Mouse (Mus musculus) megakaryocyte, adult 5-6 weeks (primary cell): ENCODE data around the gene Aasdhppt. TPM values are rescaled to one million over a fixed set of nuclear protein-coding genes. Genes with fewer than 3 reads are reported as not detected.

ENCODE experiments used
- ATAC-seq: 2 replicates; pipeline ENCODE4 v1.8.0; 2016; ENCODE audit warnings: mild to moderate bottlenecking, inconsistent platforms; ENCODE audit not compliant: poor library complexity, severe bottlenecking
- total RNA-seq, 2 experiments: library from RNA; stranded (forward) in 1 of 2; stranded (reverse) in 1 of 2; fragments of 153-499, 151-499 nt in 1 of 2; fragments of 221-1000, 200-1000 nt in 1 of 2; gene quantifications; 2 replicates each; pipeline versions ENCODE4 v1.2.3 to v1.2.4; 2015 to 2017

Gene Aasdhppt
- total RNA-seq (2015), result 17.6 and 21.0 TPM in 2 replicates
- 8.3 and 10.1 TPM in 2 replicates for total RNA-seq (2017)

DNA sequence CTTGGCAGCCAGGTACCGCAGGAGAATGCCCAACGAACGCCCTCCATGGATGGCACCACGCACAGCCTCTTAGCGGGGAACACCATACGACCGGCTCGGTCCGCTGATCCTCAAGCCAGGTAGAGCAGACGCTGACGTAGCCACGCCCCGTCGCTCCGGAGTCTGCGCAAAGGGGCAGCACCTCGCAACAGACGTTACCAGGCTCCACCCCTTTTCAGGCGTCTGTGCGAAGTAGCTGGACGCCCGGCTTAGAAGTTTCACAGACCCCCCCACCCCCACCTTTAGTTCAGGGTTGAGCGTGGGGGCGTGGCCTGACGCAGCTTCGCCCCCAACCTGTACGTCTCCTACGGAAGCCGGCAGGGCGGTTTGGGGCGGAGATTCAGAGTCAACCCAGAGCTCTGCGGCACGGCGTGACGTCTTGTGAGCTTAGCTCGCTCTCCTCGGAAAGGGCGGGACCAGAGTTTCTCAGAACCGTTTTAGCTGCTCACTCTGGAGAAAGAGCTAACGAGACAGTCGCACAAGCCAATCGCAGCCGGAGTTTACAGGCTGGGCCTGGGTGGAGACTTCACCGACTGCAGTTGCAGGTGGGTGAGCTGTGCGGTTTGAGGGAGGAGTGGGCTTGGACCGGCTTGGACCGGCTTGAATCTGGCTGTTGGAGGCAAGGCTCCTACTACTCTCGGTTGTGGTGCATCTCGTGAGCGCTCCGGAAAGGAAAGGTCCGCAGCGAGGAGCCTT lies at the start of gene Aasdhppt, which contains the start of gene Kbtbd3:
Gene Aasdhppt, minus strand, starts transcription at position 121 of the 735 bp plus-strand sequence.
Gene Kbtbd3, plus strand, starts transcription at position 483 of the 735 bp plus-strand sequence.
- peak; percentile 78 for ATAC-seq

DNA sequence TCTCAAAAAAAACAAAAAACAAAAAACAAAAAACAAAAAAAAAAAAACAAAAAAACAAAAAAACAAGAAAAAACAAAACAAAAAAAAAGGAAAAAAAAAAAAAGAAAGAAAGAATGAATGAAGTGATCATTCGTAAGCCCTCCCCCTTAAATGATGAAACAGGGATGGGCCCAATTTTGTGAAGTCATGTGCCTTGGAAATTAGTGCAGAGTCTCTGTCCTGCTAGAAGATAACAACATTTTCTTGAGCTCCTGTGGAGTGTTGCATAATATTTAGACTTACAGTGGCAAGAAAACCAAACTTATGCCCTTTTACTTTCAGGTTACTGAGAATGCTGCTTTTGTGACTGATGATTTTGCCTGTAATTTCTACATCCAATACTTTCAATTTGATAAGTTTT lies 43.9 kb upstream of the Aasdhppt start:
- no peak for ATAC-seq

DNA sequence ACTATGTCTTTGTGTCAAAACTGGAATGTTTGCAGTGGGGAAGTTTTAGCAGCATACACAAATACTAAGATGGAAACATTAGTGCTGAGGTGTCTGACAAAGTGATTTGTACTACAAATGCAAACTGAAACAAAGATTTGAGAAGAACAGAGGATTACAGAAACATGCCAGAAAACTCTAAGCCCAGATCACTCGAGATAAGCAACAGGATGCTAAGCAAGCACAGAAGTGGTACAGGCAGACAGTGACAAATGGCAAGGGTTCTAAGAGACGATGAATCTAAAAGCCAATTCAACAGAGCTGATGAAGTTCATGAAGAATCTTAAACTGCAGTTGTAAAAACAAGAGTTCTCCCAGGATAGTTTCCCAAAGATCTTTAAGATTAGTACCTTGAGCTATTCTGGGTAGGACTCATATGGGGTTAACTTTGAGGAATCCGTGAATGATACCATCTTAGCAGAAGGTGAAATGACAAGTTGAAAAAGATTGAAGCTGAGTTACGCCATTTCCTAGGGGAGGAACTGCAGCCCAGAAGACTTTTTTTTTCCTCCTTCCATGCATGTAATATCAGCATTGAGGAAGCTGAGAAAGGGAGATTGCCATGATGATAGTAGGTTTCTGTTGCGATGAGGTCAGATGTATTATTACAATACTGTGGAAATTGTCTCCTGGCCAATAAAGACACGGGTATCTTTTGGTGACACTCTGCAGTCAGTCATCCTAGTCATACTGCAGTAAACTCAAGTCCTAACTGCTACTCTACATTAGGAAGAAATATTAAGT lies 9.9 kb upstream of the Aasdhppt start:
- peak; percentile 97 for ATAC-seq

DNA sequence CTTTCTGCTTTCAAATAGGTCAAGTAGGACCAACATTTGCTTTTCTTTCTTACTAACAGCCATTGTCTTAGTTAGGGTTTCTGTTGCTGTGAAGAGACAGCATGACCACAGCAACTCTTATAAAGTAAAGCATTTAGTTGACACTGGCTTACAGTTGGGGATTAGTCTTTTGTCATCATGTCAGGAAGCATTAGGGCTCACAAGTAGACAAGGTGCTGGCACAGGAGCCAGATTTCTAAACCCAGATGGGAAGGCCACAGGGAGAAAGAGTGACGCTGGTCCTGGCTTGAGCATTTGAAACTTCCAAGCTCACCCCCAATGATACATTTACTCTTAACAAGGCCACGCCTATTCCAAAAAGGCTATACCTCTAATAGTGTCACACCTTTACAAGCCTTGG lies 6.5 kb upstream of the Aasdhppt start:
- no peak for ATAC-seq

DNA sequence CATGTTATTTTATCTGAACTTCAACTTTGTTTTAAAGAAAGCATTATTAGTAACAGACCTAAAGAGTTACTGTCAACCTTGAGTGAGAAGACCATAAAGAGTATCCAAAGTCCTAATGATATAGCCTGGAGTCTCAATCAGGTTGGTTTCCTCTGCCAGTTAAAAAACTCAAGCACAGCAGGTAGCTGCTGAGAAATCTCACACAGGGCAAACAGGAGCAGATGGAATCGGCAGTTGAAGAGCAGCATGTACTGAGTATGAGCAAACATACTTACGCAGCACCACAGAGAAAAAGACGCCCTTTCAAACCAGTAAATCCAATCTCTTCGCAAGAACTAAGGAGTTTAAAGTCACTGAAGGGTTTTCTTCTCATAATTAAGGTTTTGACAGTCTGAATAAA lies 4.7 kb upstream of the Aasdhppt start:
- ATAC-seq, result no peak

DNA sequence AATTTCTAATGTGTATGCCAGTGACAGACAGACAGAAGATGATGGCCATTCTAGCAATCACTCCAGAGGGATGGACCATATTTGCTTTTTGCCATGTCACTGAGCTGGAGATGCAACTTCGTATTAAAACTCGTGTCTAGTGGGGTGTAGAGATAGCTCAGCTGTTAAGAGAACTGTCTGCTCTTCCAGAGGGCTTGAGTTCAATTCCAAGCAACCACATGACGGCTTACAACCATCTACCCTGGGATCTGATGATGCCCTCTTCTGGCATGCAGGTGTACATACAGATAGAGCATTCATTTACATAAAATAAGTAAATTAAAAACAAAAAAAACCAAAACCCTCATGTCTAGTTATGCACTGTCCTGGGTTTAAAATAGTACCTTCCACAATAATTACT lies 1.9 kb upstream of the Aasdhppt start:
- no peak for ATAC-seq

DNA sequence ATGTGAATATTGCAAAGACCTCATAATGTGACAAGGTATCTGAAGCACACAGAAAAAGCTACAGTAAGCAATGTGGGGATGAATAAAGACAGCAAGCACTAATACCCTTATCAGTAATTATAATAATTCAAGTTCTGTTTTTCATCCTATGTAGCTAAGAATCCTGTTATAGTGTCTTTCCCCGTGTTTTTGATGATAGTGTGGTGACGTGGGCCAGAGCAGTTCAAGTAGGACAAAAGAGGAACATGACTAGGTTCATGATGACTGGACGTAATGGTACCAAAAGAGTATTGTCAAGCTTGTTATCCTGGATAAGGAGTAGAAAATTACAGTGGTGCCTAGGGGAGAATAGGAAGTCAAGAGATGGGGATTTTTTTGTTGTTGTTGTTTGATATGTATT lies 1.4 kb upstream of the Aasdhppt start:
- peak; percentile 20 for ATAC-seq

DNA sequence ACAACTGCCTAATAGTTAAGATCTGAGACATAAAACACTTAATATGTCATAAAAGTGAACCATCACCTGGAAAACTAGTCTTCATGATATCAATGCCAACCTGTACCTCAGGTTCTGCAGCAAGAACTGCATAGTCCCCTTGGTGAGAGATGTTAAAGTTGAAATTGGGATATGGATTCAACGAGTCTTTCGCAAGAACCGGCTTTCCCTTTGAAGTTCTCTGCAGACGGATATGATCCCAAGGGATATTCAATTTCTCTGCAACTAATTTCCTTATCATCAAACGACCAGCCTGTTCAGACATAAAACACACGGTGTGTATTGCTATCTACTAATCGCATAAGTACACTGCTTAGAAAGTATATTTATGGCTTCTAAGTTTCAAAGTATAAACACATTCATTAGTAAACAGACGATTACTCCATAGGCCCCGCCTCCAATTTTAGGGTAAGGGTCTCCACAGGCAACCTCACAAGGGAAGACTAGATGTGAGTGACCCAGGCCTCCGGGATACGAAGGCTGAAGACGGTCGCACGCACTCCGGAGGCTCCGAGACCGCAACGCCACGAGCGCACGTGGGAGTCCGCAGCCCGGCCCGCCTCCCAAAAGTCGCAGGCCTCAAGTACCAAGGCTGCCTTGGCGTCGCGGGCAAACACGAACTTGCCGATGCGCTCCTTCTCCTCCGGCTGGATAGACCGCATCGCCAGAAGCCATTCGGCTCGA lies 482 bp downstream of the Aasdhppt start:
- ATAC-seq, result peak; percentile 53

DNA sequence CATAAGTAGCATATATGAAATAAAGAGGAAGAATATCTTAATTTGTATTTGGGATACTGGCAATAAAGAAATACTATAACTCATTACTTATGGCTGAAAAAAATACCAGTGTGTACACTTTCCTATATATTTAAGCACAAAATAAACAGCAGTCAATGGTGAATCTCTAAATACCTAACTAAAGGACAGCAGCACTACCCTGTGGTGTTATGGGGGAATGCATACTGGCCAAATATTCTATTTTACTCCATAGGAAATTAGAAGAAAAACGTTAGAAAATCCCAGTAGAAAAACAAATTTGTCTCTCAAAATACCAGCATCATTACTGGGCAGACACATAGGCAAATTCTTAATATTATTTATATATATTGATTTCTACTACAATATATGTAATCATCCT lies 4.4 kb downstream of the Aasdhppt start:
- ATAC-seq, result no peak

DNA sequence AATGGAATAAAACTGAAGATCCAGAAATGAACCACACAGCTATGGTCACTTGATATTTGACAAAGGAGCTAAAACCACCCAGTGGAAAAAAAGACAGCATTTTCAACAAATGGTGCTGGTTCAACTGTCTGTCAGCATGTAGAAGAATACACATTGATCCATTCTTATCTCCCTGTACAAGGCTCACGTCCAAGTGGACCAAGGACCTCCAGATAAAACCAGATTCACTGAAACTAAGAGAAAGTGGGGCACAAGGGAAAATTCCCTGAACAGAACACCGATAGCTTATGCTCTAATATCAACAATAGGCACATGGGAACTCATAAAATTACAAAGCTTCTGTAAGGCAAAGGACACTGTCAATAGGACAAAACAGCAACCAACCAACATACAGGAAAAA lies 8.8 kb downstream of the Aasdhppt start:
- ATAC-seq, result no peak

DNA sequence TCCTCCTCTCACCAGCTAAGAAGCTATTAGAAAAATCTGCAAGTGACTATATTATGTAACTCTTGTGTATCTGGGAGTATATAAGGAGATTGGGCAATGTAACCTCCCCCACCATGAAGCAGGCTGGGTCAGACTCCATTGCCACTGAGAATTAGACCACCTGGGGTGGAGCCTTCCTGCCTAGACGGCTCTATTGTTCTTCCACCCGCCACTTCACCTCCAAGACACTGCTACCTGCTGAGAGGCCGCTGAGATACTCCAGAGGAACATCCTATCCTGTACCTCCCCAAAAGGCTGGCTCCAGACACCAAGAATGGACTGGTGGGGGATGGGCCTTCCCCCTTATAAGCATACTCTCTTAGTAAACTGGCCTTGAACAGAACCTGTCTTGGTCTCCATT lies 25.4 kb downstream of the Aasdhppt start:
- ATAC-seq, result no peak

DNA sequence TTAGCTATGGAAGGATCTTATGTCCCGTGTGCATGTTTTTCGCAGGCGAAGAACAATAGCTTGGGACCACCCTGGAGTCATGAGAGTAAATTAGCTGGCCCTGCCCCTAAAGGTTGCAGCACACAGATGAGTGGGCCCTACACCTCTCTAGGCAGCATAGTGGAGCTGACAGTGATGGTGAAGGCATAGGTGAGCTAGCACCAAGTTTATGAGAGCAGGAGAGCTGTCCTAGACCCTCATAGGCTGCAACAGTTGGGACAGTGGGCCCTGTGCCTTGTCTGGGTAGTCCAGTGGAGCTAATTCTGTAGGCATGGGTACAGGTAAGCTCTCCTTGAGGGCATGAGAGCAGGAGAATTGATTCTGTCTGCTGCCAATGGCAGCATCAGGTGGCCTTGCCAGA lies 42.4 kb downstream of the Aasdhppt start:
- no peak for ATAC-seq

DNA sequence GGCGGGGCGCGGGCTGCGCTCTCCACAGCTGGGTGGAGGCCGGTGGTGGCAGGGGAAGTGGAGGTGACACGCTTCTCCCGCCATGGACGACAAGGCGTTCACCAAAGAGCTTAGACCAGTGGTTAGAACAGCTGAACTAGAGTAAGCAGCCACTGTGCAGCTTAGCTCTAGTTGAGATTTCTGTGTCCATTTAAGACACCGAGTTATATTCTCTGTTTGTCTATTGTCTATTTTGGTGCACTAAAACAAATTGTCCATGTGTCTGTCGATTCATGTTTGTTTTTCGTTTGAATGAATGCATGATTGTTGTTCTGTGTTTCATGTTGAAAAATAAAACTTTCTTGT lies 48.6 kb downstream of the Aasdhppt start:
- ATAC-seq, result no peak

DNA sequence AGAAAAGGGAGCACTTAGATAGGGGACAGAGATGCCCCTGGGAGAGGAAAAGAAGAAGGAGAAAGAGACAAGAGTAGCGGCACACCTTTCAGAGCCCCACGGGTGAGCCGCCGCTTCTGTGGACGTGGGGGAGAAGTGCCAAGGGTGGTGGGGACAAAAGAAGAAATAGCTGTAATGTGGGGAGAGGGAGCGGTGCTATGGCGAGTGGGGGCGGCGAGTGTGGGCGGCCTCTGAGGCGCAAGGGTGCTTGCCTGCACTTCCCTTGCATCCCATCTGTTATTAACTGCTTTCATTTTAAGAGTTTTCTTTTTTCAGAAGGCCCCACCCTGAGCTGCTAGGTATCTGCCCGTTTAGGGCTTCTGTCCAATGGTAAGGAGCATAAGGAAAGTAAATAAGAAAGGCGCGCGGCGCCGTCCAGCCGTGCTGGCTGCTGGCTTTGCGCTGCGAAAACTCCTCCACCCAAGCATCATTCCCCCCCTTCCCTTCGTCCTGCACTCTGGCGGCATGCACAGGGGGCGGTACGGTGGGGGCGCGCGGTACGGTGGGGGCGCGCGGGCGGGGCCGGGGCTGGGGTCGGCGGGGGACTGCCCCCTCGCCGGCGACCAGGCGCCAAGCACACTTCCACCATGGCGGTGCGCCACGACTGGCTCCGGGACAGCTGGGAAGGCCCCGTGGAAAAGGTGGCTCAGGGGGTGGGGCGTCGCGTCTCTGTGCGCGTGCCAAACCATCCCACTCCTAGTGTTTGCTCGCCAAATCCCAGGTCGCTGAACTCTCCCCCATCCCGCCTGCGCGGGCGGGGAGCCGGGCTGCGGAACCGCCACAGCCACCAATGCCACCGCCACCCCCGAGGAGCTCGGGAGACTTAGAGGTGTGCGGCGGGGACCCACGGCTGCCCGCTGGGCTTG lies 49.2 kb downstream of the Aasdhppt start:
- no peak for ATAC-seq

DNA sequence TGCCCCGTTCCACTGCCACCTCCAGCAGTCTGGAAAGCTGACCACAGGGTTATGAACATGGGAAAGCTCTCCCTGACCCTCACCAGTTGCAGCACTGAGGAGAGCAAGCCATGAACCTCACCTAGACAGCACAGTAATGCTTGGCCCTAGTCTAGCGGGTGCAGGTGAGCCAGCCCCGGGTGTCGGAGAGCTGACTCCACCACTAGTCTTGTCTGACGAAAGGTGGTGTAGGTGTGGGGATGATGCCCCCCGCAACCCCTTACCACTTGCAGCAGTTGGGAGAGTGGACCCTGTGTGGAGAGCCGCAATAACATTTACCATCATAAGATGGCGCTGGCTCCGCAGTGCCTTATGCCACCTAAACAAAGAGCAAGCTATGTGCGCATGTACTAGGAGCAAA lies 50.2 kb downstream of the Aasdhppt start:
- ATAC-seq, result no peak

Other genes with a start within 250 kb of the Aasdhppt start
- 3.6 and 5.1 TPM in 2 replicates for gene Kbtbd3, start 362 bp upstream of the Aasdhppt start, total RNA-seq (2015)
- gene Kbtbd3, start 362 bp upstream of the Aasdhppt start, total RNA-seq (2017), result 3.3 and 3.9 TPM in 2 replicates
- 16.1 and 17.5 TPM in 2 replicates for gene Msantd4, start 67.1 kb upstream of the Aasdhppt start, total RNA-seq (2015)
- gene Msantd4, start 67.1 kb upstream of the Aasdhppt start, total RNA-seq (2017), result 23.0 and 27.5 TPM in 2 replicates